In genomic region chr4:54533846-54534245, GRCm38 (mm10) we compare ENCODE assay signal across 10 mouse cellular contexts.
DNase-seq lines count a peak whose midpoint lies in the region; ATAC-seq and TF ChIP-seq lines count a peak whose summit lies in the region.
"Had no signal": no experiment of that assay in that cellular context is flagged by ENCODE, and none has a peak within 500 bp of the region (broad histone marks: within the 10 kb centered on the region; RNA-seq: fewer than 3 reads in every experiment).

No protein-coding gene starts in this region.

- peak; percentile 47 for DNase-seq in kidney, postnatal 10 days
- DNase-seq in kidney, adult 11 months, result no peak
- peak; percentile 26 for DNase-seq in hindbrain, embryonic 14.5 days (ENCODE audit: low spot score)
- peak; percentile 26 for DNase-seq in neural tube, embryonic 11.5 days (ENCODE audit: low spot score)
- DNase-seq in thymus, adult 2 months, result no peak
- no peak for DNase-seq in urinary bladder, postnatal 36 days (ENCODE audit: low spot score in 2 of 2)
- DNase-seq in yolk sac, embryonic 10.5 days (ENCODE audit: low spot score), result no peak
- DNase-seq: liver, embryonic 13.5 days had no signal

- peaks cover 12% of the 10 kb centered on the region for H3K4me1 ChIP-seq in embryonic facial prominence, embryonic 13.5 days
- no peaks in the 10 kb centered on the region; the same call in 1 of the 2 replicates for H3K4me1 ChIP-seq in hindbrain, embryonic 14.5 days (replicated peaks; ENCODE audit: control insufficient read depth, insufficient read depth, low read length)
- peaks cover 8% of the 10 kb centered on the region for H3K4me1 ChIP-seq in neural tube, embryonic 11.5 days (ENCODE audit: control insufficient read depth, insufficient read depth, low read length)
- no peaks in the 10 kb centered on the region for H3K4me1 ChIP-seq in thymus, adult 2 months (replicated peaks; ENCODE audit: control insufficient read depth, insufficient read depth, low read length)
- H3K4me1 ChIP-seq: liver, embryonic 13.5 days had no signal

- no peak overlapping the region for H3K27ac ChIP-seq in embryonic facial prominence, embryonic 13.5 days
- H3K27ac ChIP-seq in hindbrain, embryonic 14.5 days, result no peak overlapping the region
- no peak overlapping the region for H3K27ac ChIP-seq in neural tube, embryonic 11.5 days (ENCODE audit: low read depth, low read length)
- H3K27ac ChIP-seq in thymus, adult 2 months (ENCODE audit: control insufficient read depth, insufficient read depth, low read length), result no peak overlapping the region
- H3K27ac ChIP-seq: liver, embryonic 13.5 days had no signal

- H3K4me3 ChIP-seq in embryonic facial prominence, embryonic 13.5 days, result no peak overlapping the region
- no peak overlapping the region for H3K4me3 ChIP-seq in hindbrain, embryonic 14.5 days (replicated peaks; ENCODE audit: low read length)
- H3K4me3 ChIP-seq in neural tube, embryonic 11.5 days (ENCODE audit: low read depth, low read length), result no peak overlapping the region
- no peak overlapping the region for H3K4me3 ChIP-seq in thymus, adult 2 months (ENCODE audit: control insufficient read depth, insufficient read depth, low read length)
- H3K4me3 ChIP-seq: liver, embryonic 13.5 days had no signal

- H3K9me3 ChIP-seq in embryonic facial prominence, embryonic 13.5 days, result no peaks in the 10 kb centered on the region
- no peaks in the 10 kb centered on the region for H3K9me3 ChIP-seq in hindbrain, embryonic 14.5 days (ENCODE audit: control insufficient read depth, low read length)
- H3K9me3 ChIP-seq in neural tube, embryonic 11.5 days (ENCODE audit: control insufficient read depth, low read length), result no peaks in the 10 kb centered on the region
- H3K9me3 ChIP-seq: liver, embryonic 13.5 days had no signal

- no peak for TF ChIP-seq POLR2A in thymus, adult 2 months (IDR thresholded peaks at IDR 0.05; ENCODE audit: control insufficient read depth, extremely low read depth, insufficient read depth, low read length, poor library complexity)

- no peaks in the 10 kb centered on the region for H3K36me3 ChIP-seq in embryonic facial prominence, embryonic 13.5 days
- no peaks in the 10 kb centered on the region for H3K36me3 ChIP-seq in hindbrain, embryonic 14.5 days (replicated peaks; ENCODE audit: control insufficient read depth, insufficient read depth)
- H3K36me3 ChIP-seq in neural tube, embryonic 11.5 days (ENCODE audit: control insufficient read depth, insufficient read depth, low read length), result no peaks in the 10 kb centered on the region
- H3K36me3 ChIP-seq in thymus, adult 2 months (ENCODE audit: control insufficient read depth, insufficient read depth, low read length), result no peaks in the 10 kb centered on the region
- H3K36me3 ChIP-seq: G1E; liver, embryonic 13.5 days had no signal

- H3K27me3 ChIP-seq in embryonic facial prominence, embryonic 13.5 days, result no peaks in the 10 kb centered on the region
- no peaks in the 10 kb centered on the region for H3K27me3 ChIP-seq in hindbrain, embryonic 14.5 days (ENCODE audit: control insufficient read depth, insufficient read depth, low read length)
- no peaks in the 10 kb centered on the region for H3K27me3 ChIP-seq in neural tube, embryonic 11.5 days (ENCODE audit: control insufficient read depth, insufficient read depth, low read length)
- no peaks in the 10 kb centered on the region for H3K27me3 ChIP-seq in thymus, adult 2 months (ENCODE audit: control insufficient read depth, insufficient read depth, low read length)
- H3K27me3 ChIP-seq: liver, embryonic 13.5 days had no signal

- 0 out of 2 replicates have a peak overlapping the region, but pooled peaks have one; percentile 1 for H3K9ac ChIP-seq in embryonic facial prominence, embryonic 13.5 days
- H3K9ac ChIP-seq in hindbrain, embryonic 14.5 days, result no peak overlapping the region
- H3K9ac ChIP-seq in neural tube, embryonic 11.5 days (ENCODE audit: low read length), result no peak overlapping the region
- H3K9ac ChIP-seq: liver, embryonic 13.5 days had no signal

- ATAC-seq in embryonic facial prominence, embryonic 13.5 days (ENCODE audit: insufficient number of reproducible peaks, insufficient read depth, low FRiP score, low TSS enrichment, low read depth), result no peak
- ATAC-seq in hindbrain, embryonic 14.5 days (ENCODE audit: low FRiP score), result peak; percentile 85
- peak; percentile 69; the same call in 1 of the 2 replicates for ATAC-seq in neural tube, embryonic 11.5 days (ENCODE audit: insufficient read depth, low FRiP score, low TSS enrichment)

- 26% methylated on average over 2 of the region's 2 CpGs for WGBS in embryonic facial prominence, embryonic 13.5 days
- WGBS in hindbrain, embryonic 14.5 days, result 8% methylated on average over 2 of the region's 2 CpGs
- WGBS in neural tube, embryonic 11.5 days, result 10% methylated on average over 2 of the region's 2 CpGs
- 65% methylated on average over 2 of the region's 2 CpGs for WGBS in thymus, adult 2 months

- TF ChIP-seq CTCF in thymus, adult 2 months (IDR thresholded peaks at IDR 0.05; ENCODE audit: borderline replicate concordance, control insufficient read depth, extremely low read depth, insufficient read depth, low read length, poor library complexity), result no peak

- no peak overlapping the region for H3K4me2 ChIP-seq in embryonic facial prominence, embryonic 13.5 days
- no peak overlapping the region for H3K4me2 ChIP-seq in hindbrain, embryonic 14.5 days (replicated peaks)
- H3K4me2 ChIP-seq in neural tube, embryonic 11.5 days (ENCODE audit: low read depth), result no peak overlapping the region
- H3K4me2 ChIP-seq: liver, embryonic 13.5 days had no signal

Comparison
In these comparisons a context has a peak if more than half of its experiments do, and no peak if none do; other contexts are left out.
1. DNase-seq: peak in kidney, postnatal 10 days (single experiment), hindbrain, embryonic 14.5 days (single experiment) and neural tube, embryonic 11.5 days (single experiment); none in kidney, adult 11 months (single experiment), thymus, adult 2 months (single experiment), urinary bladder, postnatal 36 days (0 of 2) and yolk sac, embryonic 10.5 days (single experiment).